Mouse (Mus musculus): Measurements from ENCODE around the gene Olfr917. TPM values are rescaled to one million over a fixed set of nuclear protein-coding genes. Genes with fewer than 3 reads are reported as not detected.

Gene Olfr917
- not detected in 2 replicates for polyA plus RNA-seq (2015; fragmentation: Nextera tagmentation; extraction: Ambion mirVana)

DNA sequence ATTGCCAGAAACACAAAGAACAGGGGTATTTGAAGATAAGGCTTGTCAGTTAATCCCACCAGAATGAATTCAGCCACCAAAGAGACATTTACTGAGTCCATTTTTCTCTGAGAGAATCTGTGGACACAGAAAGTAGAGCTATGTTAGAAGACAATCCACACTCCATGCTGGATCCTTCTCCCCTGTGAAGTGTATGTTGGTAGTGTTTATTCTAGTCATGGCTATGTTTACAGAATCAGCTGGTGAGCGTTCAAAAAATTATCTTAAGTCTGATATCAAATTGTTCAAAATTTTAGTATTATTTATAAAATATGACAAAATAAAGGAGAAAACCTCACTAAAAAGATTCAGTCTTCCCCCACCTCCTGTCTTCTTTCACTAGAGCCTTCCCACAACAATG is at the start of gene Olfr917:
Gene Olfr917, minus strand, starts transcription at position 101 of the 400 bp plus-strand sequence.
- ATAC-seq, result no peak
- H3K4me3 ChIP-seq, result no peak within 1 kb of the TSS
- no peaks in the 10 kb centered on the region for H3K27me3 ChIP-seq
- H3K27ac ChIP-seq, result no peak within 1 kb of the TSS
- no peaks in the 10 kb centered on the region for H3K4me1 ChIP-seq
- no peaks in the 10 kb centered on the region for H3K9me3 ChIP-seq (replicated peaks)
- H3K9ac ChIP-seq, result no peak within 1 kb of the TSS
- no peak within 1 kb of the TSS for H3K4me2 ChIP-seq
- H3K36me3 ChIP-seq (ENCODE audit: poor library complexity, severe bottlenecking), result no peaks in the 10 kb centered on the region
- 85% methylated on average over 1 of the region's 1 CpGs for WGBS

DNA sequence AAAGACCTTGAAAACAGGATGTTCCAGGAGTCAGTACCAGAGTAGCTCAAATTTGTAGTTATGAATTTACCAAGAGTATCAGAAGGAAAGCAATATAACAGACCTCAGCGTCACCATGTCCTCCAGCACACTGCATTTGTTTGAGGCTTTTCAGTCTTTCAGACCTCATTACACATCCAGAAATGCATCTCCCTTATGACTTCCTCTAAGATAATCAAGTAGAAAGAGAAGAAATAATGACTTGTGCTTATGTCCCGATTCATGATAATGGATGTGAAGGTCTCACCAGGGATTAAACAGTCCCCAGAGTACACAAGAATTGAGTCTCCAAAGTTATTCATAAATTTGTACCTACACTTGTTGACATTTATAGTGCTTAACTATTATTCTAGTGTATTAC is 8.9 kb upstream of the Olfr917 start, which contains the start of gene Olfr918:
Gene Olfr918, minus strand, starts transcription at position 101 of the 400 bp plus-strand sequence.
- Histone ChIP-seq H3K27ac (no peak within 1 kb of the TSS), H3K4me1 (no peaks in the 10 kb centered on the region), H3K9ac (no peak within 1 kb of the TSS), H3K4me3 (no peak within 1 kb of the TSS), H3K36me3 (ENCODE audit: poor library complexity, severe bottlenecking) (no peaks in the 10 kb centered on the region), H3K9me3 (replicated peaks) (no peaks in the 10 kb centered on the region), H3K4me2 (no peak within 1 kb of the TSS), H3K27me3 (no peaks in the 10 kb centered on the region)
- 85% methylated on average over 2 of the region's 2 CpGs for WGBS
- ATAC-seq, result no peak

DNA sequence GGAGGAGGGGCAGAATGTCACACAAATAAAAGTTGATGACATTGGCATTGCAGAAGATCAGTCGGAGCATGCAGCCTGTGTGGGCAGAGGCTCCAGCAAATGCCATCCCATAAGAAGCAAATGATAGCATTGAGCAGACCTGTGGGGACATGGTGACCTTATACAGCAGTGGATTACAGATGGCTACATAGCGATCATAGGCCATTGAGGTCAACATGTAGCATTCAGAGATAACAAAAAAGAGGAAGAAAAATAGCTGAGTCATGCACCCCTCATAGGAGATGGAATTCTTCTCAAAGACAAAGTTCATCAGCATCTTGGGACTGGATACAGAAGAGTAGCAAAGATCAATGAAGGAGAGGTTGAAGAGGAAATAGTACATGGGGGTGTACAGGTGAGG is 7.2 kb upstream of the Olfr917 start:
- Histone ChIP-seq H3K9me3 (replicated peaks) (no peaks in the 10 kb centered on the region), H3K4me3 (no peak overlapping the region), H3K4me2 (no peak overlapping the region), H3K27ac (no peak overlapping the region), H3K9ac (no peak overlapping the region), H3K4me1 (no peaks in the 10 kb centered on the region), H3K36me3 (ENCODE audit: poor library complexity, severe bottlenecking) (no peaks in the 10 kb centered on the region), H3K27me3 (no peaks in the 10 kb centered on the region)
- 85% methylated on average over 2 of the region's 2 CpGs for WGBS
- no peak for ATAC-seq

DNA sequence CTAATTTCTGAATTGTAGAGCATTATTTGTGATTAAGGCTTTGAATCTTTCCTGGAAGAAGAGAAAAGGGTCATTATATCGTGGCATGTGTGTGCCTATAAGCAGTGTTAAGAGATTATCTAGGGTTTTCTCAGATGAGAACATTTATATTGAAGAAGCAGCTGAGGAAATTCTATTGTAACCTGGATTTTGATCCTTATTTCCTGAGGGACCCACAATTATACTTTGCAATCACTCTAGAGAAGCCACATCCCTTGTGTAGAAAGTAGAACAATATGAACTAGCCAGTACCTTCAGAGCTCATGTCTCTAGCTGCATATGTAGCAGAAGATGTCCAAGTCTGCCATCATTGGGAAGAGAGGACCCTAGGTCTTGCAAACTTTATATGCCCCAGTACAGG is 5.9 kb downstream of the Olfr917 start, which contains the start of gene Olfr916:
Gene Olfr916, minus strand, starts transcription at position 101 of the 400 bp plus-strand sequence.
- H3K9me3 ChIP-seq (replicated peaks), result no peaks in the 10 kb centered on the region
- no peak within 1 kb of the TSS for H3K4me3 ChIP-seq
- H3K36me3 ChIP-seq (ENCODE audit: poor library complexity, severe bottlenecking), result no peaks in the 10 kb centered on the region
- no peak within 1 kb of the TSS for H3K9ac ChIP-seq
- no peaks in the 10 kb centered on the region for H3K4me1 ChIP-seq
- no peak within 1 kb of the TSS for H3K27ac ChIP-seq
- no peak within 1 kb of the TSS for H3K4me2 ChIP-seq
- WGBS, result 71% methylated on average over 1 of the region's 1 CpGs
- ATAC-seq, result no peak
- no peaks in the 10 kb centered on the region for H3K27me3 ChIP-seq

DNA sequence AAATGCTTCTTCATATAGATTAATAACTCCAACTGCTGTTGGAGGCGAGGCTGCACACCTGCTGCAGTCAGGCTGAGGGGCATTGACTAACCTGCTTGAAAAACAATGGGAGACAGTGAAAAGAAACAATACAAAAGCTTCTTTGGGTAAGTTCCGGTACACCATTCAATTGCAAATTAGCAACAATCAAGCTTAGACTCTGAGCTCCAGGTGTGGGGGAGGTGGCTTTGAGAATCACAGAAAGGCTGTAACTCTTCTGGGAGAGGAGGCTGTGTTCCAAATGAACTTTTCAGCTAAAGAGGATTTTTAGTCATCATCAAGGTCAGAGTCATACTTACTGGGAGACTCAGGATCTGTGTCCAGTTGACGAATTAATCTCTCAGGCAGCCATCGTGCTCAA is 33.2 kb downstream of the Olfr917 start:
- H3K4me2 ChIP-seq, result no peak overlapping the region
- no peaks in the 10 kb centered on the region for H3K4me1 ChIP-seq
- 67% methylated on average over 4 of the region's 4 CpGs for WGBS
- H3K9me3 ChIP-seq (replicated peaks), result no peaks in the 10 kb centered on the region
- H3K27ac ChIP-seq, result no peak overlapping the region
- H3K27me3 ChIP-seq, result no peaks in the 10 kb centered on the region
- H3K9ac ChIP-seq, result no peak overlapping the region
- no peak for ATAC-seq
- H3K4me3 ChIP-seq, result no peak overlapping the region
- no peaks in the 10 kb centered on the region for H3K36me3 ChIP-seq (ENCODE audit: poor library complexity, severe bottlenecking)

Other genes starting within 250 kb of the Olfr917 start
- not detected in 2 replicates for gene Olfr901, start 236.4 kb downstream of the Olfr917 start, polyA plus RNA-seq (2015; fragmentation: Nextera tagmentation; extraction: Ambion mirVana)
- gene Olfr902, start 218.2 kb downstream of the Olfr917 start, polyA plus RNA-seq (2015; fragmentation: Nextera tagmentation; extraction: Ambion mirVana), result not detected in 2 replicates
- not detected in 2 replicates for gene Olfr904, start 202.7 kb downstream of the Olfr917 start, polyA plus RNA-seq (2015; fragmentation: Nextera tagmentation; extraction: Ambion mirVana)
- not detected in 2 replicates for gene Olfr905, start 194.7 kb downstream of the Olfr917 start, polyA plus RNA-seq (2015; fragmentation: Nextera tagmentation; extraction: Ambion mirVana)
- gene Olfr906, start 178.8 kb downstream of the Olfr917 start, polyA plus RNA-seq (2015; fragmentation: Nextera tagmentation; extraction: Ambion mirVana), result not detected in 2 replicates
- not detected in 2 replicates for gene Olfr907, start 170.0 kb downstream of the Olfr917 start, polyA plus RNA-seq (2015; fragmentation: Nextera tagmentation; extraction: Ambion mirVana)
- not detected in 2 replicates for gene Olfr911-ps1, start 144.3 kb downstream of the Olfr917 start, polyA plus RNA-seq (2015; fragmentation: Nextera tagmentation; extraction: Ambion mirVana)
- gene Olfr910, start 128.0 kb downstream of the Olfr917 start, polyA plus RNA-seq (2015; fragmentation: Nextera tagmentation; extraction: Ambion mirVana), result not detected in 2 replicates
- gene Olfr912, start 85.7 kb downstream of the Olfr917 start, polyA plus RNA-seq (2015; fragmentation: Nextera tagmentation; extraction: Ambion mirVana), result not detected in 2 replicates
- not detected in 2 replicates for gene Olfr913, start 73.1 kb downstream of the Olfr917 start, polyA plus RNA-seq (2015; fragmentation: Nextera tagmentation; extraction: Ambion mirVana)
- not detected in 2 replicates for gene Olfr914, start 60.7 kb downstream of the Olfr917 start, polyA plus RNA-seq (2015; fragmentation: Nextera tagmentation; extraction: Ambion mirVana)
- gene Olfr916, start 6.0 kb downstream of the Olfr917 start, polyA plus RNA-seq (2015; fragmentation: Nextera tagmentation; extraction: Ambion mirVana), result not detected in 2 replicates
- not detected in 2 replicates for gene Olfr918, start 8.8 kb upstream of the Olfr917 start, polyA plus RNA-seq (2015; fragmentation: Nextera tagmentation; extraction: Ambion mirVana)
- not detected in 2 replicates for gene Olfr919, start 37.8 kb upstream of the Olfr917 start, polyA plus RNA-seq (2015; fragmentation: Nextera tagmentation; extraction: Ambion mirVana)
- 4.5 and 6.2 TPM in 2 replicates for gene Vwa5a, start 52.4 kb upstream of the Olfr917 start, polyA plus RNA-seq (2015; fragmentation: Nextera tagmentation; extraction: Ambion mirVana)
- not detected in 2 replicates for gene Olfr920, start 86.5 kb upstream of the Olfr917 start, polyA plus RNA-seq (2015; fragmentation: Nextera tagmentation; extraction: Ambion mirVana)
- gene Olfr921, start 107.2 kb upstream of the Olfr917 start, polyA plus RNA-seq (2015; fragmentation: Nextera tagmentation; extraction: Ambion mirVana), result not detected in 2 replicates
- gene Olfr922, start 148.8 kb upstream of the Olfr917 start, polyA plus RNA-seq (2015; fragmentation: Nextera tagmentation; extraction: Ambion mirVana), result not detected in 2 replicates
- gene Olfr923, start 160.7 kb upstream of the Olfr917 start, polyA plus RNA-seq (2015; fragmentation: Nextera tagmentation; extraction: Ambion mirVana), result not detected in 2 replicates
- not detected in 2 replicates for gene Olfr924, start 178.6 kb upstream of the Olfr917 start, polyA plus RNA-seq (2015; fragmentation: Nextera tagmentation; extraction: Ambion mirVana)
- gene Olfr26, start 189.2 kb upstream of the Olfr917 start, polyA plus RNA-seq (2015; fragmentation: Nextera tagmentation; extraction: Ambion mirVana), result not detected in 2 replicates
- gene Olfr926, start 211.3 kb upstream of the Olfr917 start, polyA plus RNA-seq (2015; fragmentation: Nextera tagmentation; extraction: Ambion mirVana), result not detected in 2 replicates